Mouse (Mus musculus) embryonic stem cell, embryonic (primary cell): ENCODE data around the gene Slc10a7.

Experiments used
- CTCF ChIA-PET, 4 experiments: fragments of 300-600 bp in 2 of 4; fragments of 350-600 bp in 2 of 4; sonication (Branson Sonifier 250); formaldehyde crosslinking; loops; one replicate each; lab custom pipeline; 2022; ENCODE audit warnings: inconsistent platforms in 2 of 4; lab: Charles Lee
- POLR2A ChIA-PET, 4 experiments: fragments of 300-600 bp in 2 of 4; fragments of 350-600 bp in 2 of 4; sonication (Branson Sonifier 250); formaldehyde crosslinking; loops; one replicate each; lab custom pipeline; 2022; ENCODE audit warnings: antibody characterized with exemption in 4 of 4, inconsistent platforms in 1 of 4; lab: Charles Lee

Slc10a7 gene

DNA sequence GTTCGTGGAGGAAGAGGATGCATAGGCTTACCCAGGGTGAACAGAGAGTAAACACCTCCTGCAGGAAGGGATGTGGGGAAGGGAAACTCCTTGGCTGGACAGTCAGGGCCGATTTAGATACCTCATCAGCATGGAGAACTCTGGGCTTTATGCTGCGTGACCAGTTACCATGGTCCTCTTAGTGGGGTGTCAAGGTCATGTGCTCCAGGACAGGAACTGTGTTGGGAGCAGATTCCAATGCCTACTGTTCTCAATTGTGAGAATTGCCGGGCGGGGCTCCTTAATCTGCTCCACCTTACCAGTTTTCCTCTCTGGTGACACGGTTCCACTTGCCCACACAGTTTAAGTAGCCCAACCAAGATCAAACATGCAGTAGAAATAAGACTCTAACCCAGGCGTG lies 213.1 kb downstream of the Slc10a7 start:
- CTCF ChIA-PET, result no interaction called here
- POLR2A ChIA-PET, result interaction anchor here in 1 of 4 experiments (0.9 to 1.3 kb wide), 3 partner anchors 11 to 138 kb away, joined by 3 to 4 read pairs (median 3); no protein-coding TSS in a partner anchor

DNA sequence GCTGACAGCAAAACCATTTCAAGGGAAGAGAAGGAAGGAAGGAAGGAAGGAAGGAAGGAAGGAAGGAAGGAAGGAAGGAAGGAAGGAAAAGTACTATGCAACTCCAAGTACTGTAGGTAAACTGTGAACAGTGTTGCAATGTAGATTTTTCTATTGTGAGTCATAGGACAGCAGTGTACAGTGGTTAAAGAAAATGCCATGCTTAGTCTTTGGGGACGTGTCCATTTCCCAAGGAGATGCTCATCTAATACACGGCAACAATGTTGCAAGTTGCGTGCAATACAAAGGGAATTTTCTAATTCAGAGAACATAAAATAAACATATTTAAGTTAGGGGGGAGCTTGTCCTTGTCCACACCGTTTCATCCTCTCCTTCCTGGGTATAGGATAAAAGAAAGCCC lies 215.7 kb downstream of the Slc10a7 start:
- ChIA-PET CTCF (no interaction called here), POLR2A (no interaction called here)

DNA sequence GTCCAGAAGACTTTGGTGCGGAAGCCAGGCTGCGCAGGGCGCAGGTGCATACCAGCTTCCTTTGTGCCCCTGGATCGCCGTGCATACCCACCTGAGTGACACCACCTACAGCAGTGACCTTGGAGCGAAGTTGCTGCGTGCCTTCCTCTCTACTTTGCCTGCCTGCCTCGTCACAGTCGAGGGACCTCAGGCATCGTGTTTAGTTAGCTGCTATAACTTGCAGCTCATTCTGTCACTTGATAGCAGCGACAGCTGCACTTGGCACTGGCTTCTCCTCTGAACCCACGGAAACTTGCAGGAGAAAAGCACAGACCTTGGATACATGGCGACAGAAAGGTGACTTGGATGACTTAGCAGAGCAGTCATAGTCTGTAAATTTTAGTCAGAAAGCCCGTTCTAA lies 219.1 kb downstream of the Slc10a7 start:
- CTCF ChIA-PET, result interaction anchor here in 3 of 4 experiments (0.6 to 1.7 kb wide), 3 partner anchors 9 to 96 kb away, joined by 4 to 8 read pairs (median 7); no protein-coding TSS in a partner anchor
- POLR2A ChIA-PET, result interaction anchor here in 2 of 4 experiments (1.3 to 2.0 kb wide), 3 partner anchors 9 to 17 kb away, joined by 3 to 7 read pairs (median 5); no protein-coding TSS in a partner anchor

- CTCF ChIA-PET, result interaction anchor here in 1 of 4 experiments (1.2 kb wide), 1 partner anchor 13 kb away, joined by 4 read pairs; no protein-coding TSS in a partner anchor
- POLR2A ChIA-PET, result interaction anchor here in 1 of 4 experiments (0.5 to 2.2 kb wide), 3 partner anchors 10 to 1742 kb away, joined by 3 to 9 read pairs (median 3); no protein-coding TSS in a partner anchor
These were observed 223.3 kb downstream of the Slc10a7 start for GRCm38 (mm10) chr8:78732410-78732809.

DNA sequence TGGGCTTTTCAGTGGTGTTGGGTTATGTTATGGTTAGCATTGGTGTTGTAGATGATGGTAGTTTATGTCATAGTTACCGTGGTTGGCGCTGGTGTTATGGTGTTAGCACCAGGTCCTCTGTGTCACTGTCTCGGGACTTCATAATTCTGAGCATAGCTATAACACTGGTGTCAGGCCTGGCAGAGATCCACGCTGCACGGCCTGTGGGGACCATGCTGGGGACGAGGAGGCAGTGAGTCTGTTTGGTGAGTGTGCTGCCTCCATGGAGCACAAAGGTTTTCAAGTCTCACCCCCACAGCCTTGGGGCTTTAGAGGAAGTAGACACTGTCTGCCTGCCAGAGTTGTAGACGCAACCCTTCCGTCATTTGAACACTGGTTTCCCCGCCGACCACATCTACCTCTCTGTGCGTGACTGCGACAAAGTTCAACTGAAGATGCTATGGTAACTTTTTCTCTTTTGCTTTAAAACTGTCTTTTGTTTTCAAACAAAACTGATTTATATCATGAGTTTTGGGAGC lies 223.9 kb downstream of the Slc10a7 start:
- POLR2A ChIA-PET, result interaction anchor here in 1 of 4 experiments (0.5 to 2.2 kb wide), 4 partner anchors 10 to 1743 kb away, joined by 3 to 9 read pairs (median 3); no protein-coding TSS in a partner anchor
- CTCF ChIA-PET, result interaction anchor here in 1 of 4 experiments (1.2 kb wide), 1 partner anchor 14 kb away, joined by 4 read pairs; no protein-coding TSS in a partner anchor

GRCm38 (mm10) chr8:78734721-78735517 lies 225.8 kb downstream of the Slc10a7 start:
- ChIA-PET CTCF (no interaction called here), POLR2A (interaction anchor here in 1 of 4 experiments (0.8 kb wide), 1 partner anchor 253 kb away, joined by 6 read pairs; no protein-coding TSS in a partner anchor)

- CTCF ChIA-PET, result interaction anchor here in 1 of 4 experiments (1.7 kb wide), 1 partner anchor 19 kb away, joined by 4 read pairs; no protein-coding TSS in a partner anchor
- POLR2A ChIA-PET, result interaction anchor here in 3 of 4 experiments (0.6 to 1.6 kb wide), 6 partner anchors 10 to 23 kb away, joined by 3 to 5 read pairs (median 3); no protein-coding TSS in a partner anchor
These were observed 229.2 kb downstream of the Slc10a7 start for GRCm38 (mm10) chr8:78738304-78738703.

DNA sequence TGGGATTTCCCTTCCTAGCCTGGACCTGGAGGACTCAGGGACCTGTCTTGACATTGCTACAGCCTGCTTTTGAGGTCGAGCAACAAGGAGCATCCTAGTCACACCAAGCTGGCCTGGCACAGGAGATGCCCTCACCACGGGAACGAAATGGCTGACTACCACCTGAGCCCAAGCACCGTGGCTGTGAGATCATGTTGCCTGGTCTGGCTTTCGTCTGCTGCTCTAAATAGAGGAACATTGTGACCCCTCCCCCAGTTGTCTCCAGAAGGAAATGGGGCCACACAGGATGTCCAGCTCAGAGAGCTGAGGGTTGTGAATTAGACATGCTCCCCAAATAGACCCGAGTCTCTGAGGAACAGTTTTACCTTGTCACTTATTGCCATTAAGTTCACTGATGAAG lies 231.8 kb downstream of the Slc10a7 start:
- ChIA-PET POLR2A (no interaction called here), CTCF (interaction anchor here in 2 of 4 experiments (0.6 to 1.4 kb wide), 3 partner anchors 15 to 501 kb away, joined by 3 read pairs; no protein-coding TSS in a partner anchor)

- CTCF ChIA-PET, result interaction anchor here in 2 of 4 experiments (0.6 to 1.4 kb wide), 3 partner anchors 15 to 502 kb away, joined by 3 read pairs; no protein-coding TSS in a partner anchor
- POLR2A ChIA-PET, result no interaction called here
These were observed 232.3 kb downstream of the Slc10a7 start for GRCm38 (mm10) chr8:78741496-78741895.

DNA sequence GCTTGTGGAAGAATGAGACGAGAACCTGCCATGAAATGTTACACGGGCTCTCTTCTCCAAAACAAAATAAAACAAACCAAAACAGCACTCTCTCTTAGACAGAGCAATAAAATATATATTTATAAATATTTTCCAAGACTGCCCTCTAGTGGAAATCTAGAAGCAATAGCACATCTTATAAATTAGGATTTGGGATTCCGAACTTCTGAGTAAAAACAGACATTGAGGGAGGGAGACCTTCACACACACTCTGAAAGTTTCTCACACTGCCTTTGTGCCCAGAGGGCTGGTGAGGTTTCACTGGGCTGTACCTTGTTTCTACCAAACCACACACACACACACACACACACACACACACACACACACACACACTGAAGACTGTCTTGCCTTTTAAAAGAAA lies 232.8 kb downstream of the Slc10a7 start:
- CTCF ChIA-PET, result interaction anchor here (0.6 to 0.7 kb wide), 6 partner anchors 12 to 605 kb away, joined by 3 to 6 read pairs (median 3); no protein-coding TSS in a partner anchor
- POLR2A ChIA-PET, result no interaction called here

- POLR2A ChIA-PET, result interaction anchor here in 1 of 4 experiments (1.1 kb wide), 1 partner anchor 535 kb away, joined by 3 read pairs; no protein-coding TSS in a partner anchor
These were observed 233.3 kb downstream of the Slc10a7 start for GRCm38 (mm10) chr8:78742453-78742852.

GRCm38 (mm10) chr8:78747052-78747451 lies 237.9 kb downstream of the Slc10a7 start:
- ChIA-PET CTCF (no interaction called here), POLR2A (interaction anchor here in 3 of 4 experiments (0.6 to 1.2 kb wide), 4 partner anchors 24 to 1991 kb away, joined by 3 to 16 read pairs (median 4); no protein-coding TSS in a partner anchor)

More at GRCm38 (mm10) chr8:78742453-78742852, 233.3 kb downstream of the Slc10a7 start:
- CTCF ChIA-PET, result interaction anchor here (0.6 to 0.7 kb wide), 5 partner anchors 12 to 606 kb away, joined by 3 to 6 read pairs (median 3); no protein-coding TSS in a partner anchor

DNA sequence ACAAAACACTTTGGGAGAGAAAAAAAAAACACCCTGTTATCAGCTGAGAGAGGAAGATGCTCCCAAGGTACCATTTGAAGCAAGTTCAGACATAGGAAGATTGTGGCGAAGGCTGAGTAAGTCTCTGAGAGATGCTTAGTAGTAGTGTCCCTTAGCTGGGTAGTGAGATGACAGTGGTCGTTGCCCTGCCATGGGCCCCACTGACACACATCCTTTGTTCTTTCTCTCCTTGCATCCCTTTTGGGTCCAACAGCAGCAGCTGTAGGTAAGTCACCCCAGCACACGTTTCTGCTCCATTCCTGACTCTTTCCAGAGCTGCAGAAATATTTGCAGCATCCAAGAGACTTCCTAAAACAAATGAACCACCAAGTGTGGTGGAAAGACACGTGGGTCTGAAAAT lies 239.6 kb downstream of the Slc10a7 start:
- CTCF ChIA-PET, result interaction anchor here in 1 of 4 experiments (0.5 kb wide), 1 partner anchor 855 kb away, joined by 3 read pairs; no protein-coding TSS in a partner anchor
- POLR2A ChIA-PET, result interaction anchor here in 1 of 4 experiments (1.7 kb wide), 1 partner anchor 11 kb away, joined by 3 read pairs; no protein-coding TSS in a partner anchor

DNA sequence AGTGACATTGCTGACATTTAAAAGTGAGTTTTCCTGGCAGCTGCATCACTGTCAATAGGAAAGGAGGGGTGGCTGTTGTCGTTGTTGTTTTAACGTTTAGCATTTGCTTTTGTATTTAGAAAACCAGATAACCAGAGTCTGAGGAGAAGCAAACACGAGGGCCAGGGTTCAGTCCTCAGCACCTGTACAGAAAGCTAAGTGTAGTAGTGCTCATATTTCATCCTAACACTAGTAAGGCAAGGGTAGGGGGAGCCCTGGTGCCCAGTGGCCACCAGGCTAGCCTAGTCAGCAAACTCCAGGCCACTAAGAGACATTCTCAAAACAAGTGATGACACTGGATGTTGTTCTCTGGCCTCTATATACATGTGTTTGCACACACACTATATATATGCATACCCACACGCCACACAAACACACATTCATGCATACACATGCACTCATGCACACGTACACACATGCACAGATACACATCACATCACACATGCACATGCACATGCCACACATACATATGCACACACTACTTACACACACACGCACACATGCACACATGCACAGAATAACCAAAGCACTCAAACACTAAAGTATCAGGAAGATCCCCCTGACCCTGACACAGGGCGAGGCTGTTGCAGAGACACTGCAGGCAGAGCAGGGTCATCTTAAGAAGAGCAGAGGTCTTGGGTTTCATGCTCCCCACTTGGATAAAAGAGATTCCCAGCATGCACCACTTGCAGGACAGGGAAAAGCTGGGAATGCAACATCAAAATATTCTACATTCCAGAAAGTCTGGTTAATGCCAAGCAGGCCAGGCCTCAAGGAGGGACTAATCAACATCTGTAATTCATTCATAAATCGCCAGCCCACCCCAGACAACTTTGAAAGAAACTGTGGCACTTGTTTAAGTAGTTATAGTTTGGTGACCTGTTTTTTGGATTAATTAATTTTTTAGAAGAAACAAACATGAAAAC lies 241.0 kb downstream of the Slc10a7 start:
- ChIA-PET CTCF (no interaction called here), POLR2A (interaction anchor here in 2 of 4 experiments (0.7 to 1.7 kb wide), 2 partner anchors 12 to 39 kb away, joined by 3 read pairs; no protein-coding TSS in a partner anchor)

DNA sequence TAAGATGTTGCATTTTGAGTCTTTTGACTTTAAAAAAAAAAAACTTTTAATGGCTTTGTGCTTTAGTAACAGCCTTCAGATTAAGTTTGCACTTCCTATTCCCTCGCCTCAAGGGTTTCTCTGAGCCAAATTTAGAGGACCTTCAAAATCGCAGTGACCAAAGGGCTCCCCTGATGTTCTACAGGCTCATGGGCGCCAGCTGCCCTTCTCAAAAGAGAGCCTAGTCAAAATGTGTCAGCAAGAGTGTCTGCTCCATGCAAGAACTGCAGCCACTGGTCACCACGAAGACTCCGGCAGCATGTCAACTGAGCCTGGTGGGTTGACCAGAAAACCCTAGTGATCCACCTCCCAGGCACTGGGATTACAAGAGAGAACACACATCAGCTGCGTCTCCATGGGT lies 242.0 kb downstream of the Slc10a7 start:
- ChIA-PET CTCF (no interaction called here), POLR2A (interaction anchor here in 1 of 4 experiments (0.7 to 1.5 kb wide), 2 partner anchors 32 to 38 kb away, joined by 3 to 4 read pairs; no protein-coding TSS in a partner anchor)

DNA sequence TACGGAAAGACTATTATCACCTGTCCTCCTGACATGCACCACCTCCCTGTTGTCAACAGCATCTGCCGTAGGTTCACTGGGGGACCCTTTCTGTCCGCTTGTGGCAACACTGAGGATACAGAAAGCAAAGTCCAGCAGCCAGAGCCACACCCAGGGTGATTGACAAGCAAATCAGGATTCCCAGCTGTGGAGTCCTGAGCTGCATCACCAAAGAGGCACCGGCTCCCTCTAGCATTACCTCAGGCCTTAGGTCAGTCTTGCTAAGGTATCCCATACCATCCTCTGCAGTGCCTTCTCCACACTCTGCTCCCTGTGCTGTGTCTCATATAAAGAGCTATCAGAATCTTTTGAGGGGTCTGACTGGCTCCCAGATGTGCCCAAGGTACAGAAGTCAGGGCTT lies 245.8 kb downstream of the Slc10a7 start:
- CTCF ChIA-PET, result interaction anchor here in 1 of 4 experiments (1.0 kb wide), 1 partner anchor 145 kb away, joined by 4 read pairs; no protein-coding TSS in a partner anchor
- POLR2A ChIA-PET, result interaction anchor here in 1 of 4 experiments (1.1 kb wide), 1 partner anchor 18 kb away, joined by 3 read pairs; no protein-coding TSS in a partner anchor

- POLR2A ChIA-PET, result no interaction called here
- CTCF ChIA-PET, result no interaction called here
These were observed 250.0 kb downstream of the Slc10a7 start for GRCm38 (mm10) chr8:78759139-78759538.
